Mouse (Mus musculus): ENCODE data around the gene Eno3. TPM values are rescaled to one million over a fixed set of nuclear protein-coding genes. Genes with fewer than 3 reads are reported as not detected.

Eno3 gene
- polyA plus RNA-seq, 1 experiment from 2014 or later, result 52.3 TPM

Small RNA genes within 50 kb of the gene (microRNA-seq; reads per million reads assigned to microRNA genes)
- not detected for gene Mir6925

Other genes with a start within 250 kb of the Eno3 start
- 40.0 and 41.8 TPM in 2 replicates for gene Pelp1, start 247.2 kb upstream of the Eno3 start, polyA plus RNA-seq (2015; fragmentation: Nextera tagmentation; extraction: Ambion mirVana)
- 22.8 and 24.1 TPM in 2 replicates for gene Arrb2, start 224.6 kb upstream of the Eno3 start, polyA plus RNA-seq (2015; fragmentation: Nextera tagmentation; extraction: Ambion mirVana)
- gene Med11, start 205.3 kb upstream of the Eno3 start, polyA plus RNA-seq (2015; fragmentation: Nextera tagmentation; extraction: Ambion mirVana), result 42.4 and 45.9 TPM in 2 replicates
- 0.62 and 0.75 TPM in 2 replicates for gene Zmynd15, start 197.8 kb upstream of the Eno3 start, polyA plus RNA-seq (2015; fragmentation: Nextera tagmentation; extraction: Ambion mirVana)
- 2.7 and 3.9 TPM in 2 replicates for gene Cxcl16, start 197.2 kb upstream of the Eno3 start, polyA plus RNA-seq (2015; fragmentation: Nextera tagmentation; extraction: Ambion mirVana)
- 0.29 and 0.74 TPM in 2 replicates for gene Tm4sf5, start 152.0 kb upstream of the Eno3 start, polyA plus RNA-seq (2015; fragmentation: Nextera tagmentation; extraction: Ambion mirVana)
- 0.31 and 0.41 TPM in 2 replicates for gene Vmo1, start 142.6 kb upstream of the Eno3 start, polyA plus RNA-seq (2015; fragmentation: Nextera tagmentation; extraction: Ambion mirVana)
- 0.43 and 0.92 TPM in 2 replicates for gene Gltpd2, start 138.0 kb upstream of the Eno3 start, polyA plus RNA-seq (2015; fragmentation: Nextera tagmentation; extraction: Ambion mirVana)
- 828 and 869 TPM in 2 replicates for gene Psmb6, start 131.8 kb upstream of the Eno3 start, polyA plus RNA-seq (2015; fragmentation: Nextera tagmentation; extraction: Ambion mirVana)
- not detected in 2 replicates for gene Gm40193, start 124.3 kb upstream of the Eno3 start, polyA plus RNA-seq (2015; fragmentation: Nextera tagmentation; extraction: Ambion mirVana)
- gene Pld2, start 117.1 kb upstream of the Eno3 start, polyA plus RNA-seq (2015; fragmentation: Nextera tagmentation; extraction: Ambion mirVana), result 4.5 and 5.7 TPM in 2 replicates
- 14.1 and 15.5 TPM in 2 replicates for gene Mink1, start 94.3 kb upstream of the Eno3 start, polyA plus RNA-seq (2015; fragmentation: Nextera tagmentation; extraction: Ambion mirVana)
- gene 4930544D05Rik, start 41.4 kb upstream of the Eno3 start, polyA plus RNA-seq (2015; fragmentation: Nextera tagmentation; extraction: Ambion mirVana), result not detected in 2 replicates
- gene Chrne, start 38.0 kb upstream of the Eno3 start, polyA plus RNA-seq (2015; fragmentation: Nextera tagmentation; extraction: Ambion mirVana), result not detected in 2 replicates
- gene Gp1ba, start 18.1 kb upstream of the Eno3 start, polyA plus RNA-seq (2015; fragmentation: Nextera tagmentation; extraction: Ambion mirVana), result 0.18 and 0.22 TPM in 2 replicates
- 120 and 129 TPM in 2 replicates for gene Rnf167, start 10.0 kb upstream of the Eno3 start, polyA plus RNA-seq (2015; fragmentation: Nextera tagmentation; extraction: Ambion mirVana)
- gene Slc25a11, start 9.7 kb upstream of the Eno3 start, polyA plus RNA-seq (2015; fragmentation: Nextera tagmentation; extraction: Ambion mirVana), result 165 and 173 TPM in 2 replicates
- gene Pfn1, start 2.6 kb upstream of the Eno3 start, polyA plus RNA-seq (2015; fragmentation: Nextera tagmentation; extraction: Ambion mirVana), result 1,638 and 1,674 TPM in 2 replicates
- gene Spag7, start 12.2 kb downstream of the Eno3 start, polyA plus RNA-seq (2015; fragmentation: Nextera tagmentation; extraction: Ambion mirVana), result 159 and 165 TPM in 2 replicates
- 11.8 and 15.1 TPM in 2 replicates for gene Camta2, start 30.9 kb downstream of the Eno3 start, polyA plus RNA-seq (2015; fragmentation: Nextera tagmentation; extraction: Ambion mirVana)
- 1.6 and 1.8 TPM in 2 replicates for gene Inca1, start 43.0 kb downstream of the Eno3 start, polyA plus RNA-seq (2015; fragmentation: Nextera tagmentation; extraction: Ambion mirVana)
- gene Kif1c, start 43.3 kb downstream of the Eno3 start, polyA plus RNA-seq (2015; fragmentation: Nextera tagmentation; extraction: Ambion mirVana), result 3.4 and 3.6 TPM in 2 replicates
- 6.8 TPM in 2 replicates for gene Zfp3, start 107.0 kb downstream of the Eno3 start, polyA plus RNA-seq (2015; fragmentation: Nextera tagmentation; extraction: Ambion mirVana)
- 0.22 and 0.23 TPM in 2 replicates for gene Scimp, start 155.4 kb downstream of the Eno3 start, polyA plus RNA-seq (2015; fragmentation: Nextera tagmentation; extraction: Ambion mirVana)
- gene Rabep1, start 187.6 kb downstream of the Eno3 start, polyA plus RNA-seq (2015; fragmentation: Nextera tagmentation; extraction: Ambion mirVana), result 38.5 and 39.7 TPM in 2 replicates